Mouse (Mus musculus) urinary bladder, postnatal 36 days (tissue): ENCODE measurements at regions not wholly inside any gene's neighbourhood (a gene's known extent, or its start where the extent isn't known, plus 50 kb on each side); places are given as distances from the start of the nearest gene placed in this dataset.
"Not testable (repeated sequence)": the region's sequence is repeated elsewhere in the genome, so short reads cannot be mapped to it uniquely, and the experiment has no call there.

Experiments
- DNase-seq, 2 experiments: peaks; one replicate each; pipeline ENCODE4 v3.0.0; 2022; ENCODE audit warnings: low spot score in 2 of 2, mixed read lengths in 1 of 2

- DNase-seq: no peak
Measured at GRCm38 (mm10) chr1:143263263-143264038, 377.0 kb upstream of the B3galt2 start.

- no peak for DNase-seq
Measured at GRCm38 (mm10) chr1:143265216-143265615, 375.2 kb upstream of the B3galt2 start.

- no peak for DNase-seq
Measured at GRCm38 (mm10) chr1:143286274-143286967, 354.0 kb upstream of the B3galt2 start.

DNA sequence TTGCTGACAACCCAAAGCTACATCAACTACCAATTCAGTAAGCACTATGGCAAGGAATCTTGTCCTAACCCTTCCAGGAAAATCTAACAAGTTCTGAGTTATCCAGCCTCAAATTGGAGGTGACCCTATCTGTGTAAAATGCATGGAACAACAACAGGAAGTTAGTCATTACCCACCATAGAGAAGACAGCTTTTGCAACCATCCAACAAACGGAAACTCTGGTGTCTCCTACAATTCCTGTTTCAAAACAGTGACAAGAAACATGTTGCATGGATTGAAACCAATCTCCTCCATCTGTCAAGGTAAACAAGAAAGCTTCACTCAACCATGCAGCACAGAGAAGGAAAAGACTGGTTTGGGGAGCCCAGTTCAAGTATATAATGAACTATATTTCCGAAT is 353.0 kb upstream of the B3galt2 start:
- no peak for DNase-seq

- DNase-seq: no peak
Measured at GRCm38 (mm10) chr1:143296555-143296954, 343.9 kb upstream of the B3galt2 start.

DNA sequence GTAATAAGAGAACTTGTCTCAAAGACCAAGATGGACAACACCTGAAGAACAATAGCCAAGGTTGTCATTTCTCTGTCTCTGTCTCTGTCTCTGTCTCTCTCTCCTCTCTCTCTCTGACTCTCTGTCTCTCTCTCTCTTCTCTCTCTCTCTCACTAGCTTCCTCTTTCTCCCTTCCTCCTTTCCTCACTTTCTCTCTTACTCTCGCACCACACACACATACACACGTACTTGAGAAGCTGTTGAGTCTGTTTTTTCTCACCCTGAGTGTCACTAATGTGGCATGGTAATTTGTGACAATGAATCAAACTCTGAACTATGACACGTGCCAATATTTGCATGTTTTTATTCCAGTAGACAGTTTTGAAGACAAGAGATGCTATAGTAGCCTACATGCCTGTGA is 333.1 kb upstream of the B3galt2 start:
- no peak for DNase-seq

DNA sequence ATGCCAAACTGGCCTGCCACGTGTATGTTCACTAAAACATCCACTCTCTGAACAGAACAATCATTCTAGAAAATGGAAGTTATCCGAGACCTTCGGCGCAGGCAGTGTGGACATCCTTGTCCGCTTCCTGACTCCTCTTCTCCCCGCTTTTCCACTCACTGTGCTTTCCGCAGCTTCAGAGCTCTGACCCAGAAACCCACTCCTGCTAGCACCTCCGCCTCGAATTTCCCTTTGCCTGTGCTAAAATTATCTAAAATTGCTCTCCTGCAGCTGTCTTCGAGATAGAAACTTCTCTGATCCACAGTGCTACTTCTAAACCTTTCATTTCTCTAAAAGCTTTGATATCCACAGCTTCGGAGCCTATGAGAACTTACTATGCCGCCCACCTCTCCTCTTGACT is 322.1 kb upstream of the B3galt2 start:
- no peak for DNase-seq

DNA sequence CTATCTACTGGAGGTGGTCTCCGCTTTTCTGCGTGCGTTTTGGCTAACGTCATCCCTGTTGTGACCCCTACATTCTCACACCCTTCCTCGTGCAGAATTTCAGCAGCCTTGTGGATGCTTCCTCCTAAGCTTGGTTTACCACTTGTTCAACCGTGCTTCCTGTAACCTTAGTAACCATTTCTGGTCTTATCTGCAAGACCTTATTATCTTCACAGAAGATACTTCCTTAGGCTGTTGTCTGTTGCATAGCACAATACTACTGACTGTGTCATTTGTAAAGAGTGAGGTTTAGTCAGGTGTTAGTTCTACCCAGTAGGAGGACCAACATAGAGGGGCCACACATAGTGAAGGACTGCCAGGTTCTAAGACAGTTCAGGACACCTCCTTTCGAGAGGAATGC is 320.9 kb upstream of the B3galt2 start:
- DNase-seq: no peak

GRCm38 (mm10) chr1:143351388-143351787 is 289.1 kb upstream of the B3galt2 start:
- DNase-seq: no peak

DNA sequence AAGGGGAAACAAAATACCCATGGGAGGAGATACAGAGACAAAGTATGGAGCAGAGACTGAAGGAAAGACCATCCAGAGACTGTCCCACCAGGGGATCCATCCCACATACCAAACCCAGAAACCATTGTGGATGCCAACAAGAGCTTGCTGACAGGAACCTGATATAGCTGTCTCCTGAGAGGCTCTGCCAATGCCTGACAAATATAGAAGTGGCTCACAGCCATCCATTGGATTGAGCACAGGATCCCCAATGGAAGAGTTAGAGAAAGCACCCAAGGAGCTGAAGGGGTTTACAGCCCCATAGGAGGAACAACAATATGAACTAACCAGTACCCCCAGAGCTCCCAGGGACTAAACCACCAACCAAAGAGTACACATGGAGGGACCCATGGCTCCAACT is 280.2 kb upstream of the B3galt2 start:
- not testable (repeated sequence) for DNase-seq

DNA sequence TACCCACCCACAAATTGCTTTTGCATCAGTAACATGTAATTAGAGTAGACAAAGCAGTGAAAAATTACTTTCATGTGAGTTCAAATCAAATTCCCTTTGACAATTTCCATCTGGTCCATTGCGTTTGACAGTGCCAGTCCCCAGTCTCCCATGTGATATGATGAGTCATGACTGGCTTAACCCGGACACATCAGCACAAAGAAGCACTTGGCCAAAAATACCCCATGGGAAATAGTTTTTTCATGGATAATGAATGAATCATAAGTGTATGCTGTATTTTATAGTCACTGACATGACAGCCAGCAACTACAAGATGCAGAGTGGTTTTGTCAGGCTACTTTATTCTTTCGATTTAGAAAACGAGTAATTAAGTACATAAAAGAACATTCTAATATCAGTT is 248.6 kb upstream of the B3galt2 start:
- DNase-seq: no peak
